Mouse (Mus musculus) thymus, adult 2 months (tissue): ENCODE data around the gene Limk2. TPM values are rescaled to one million over a fixed set of nuclear protein-coding genes. Genes with fewer than 3 reads are reported as not detected.
A peak's percentile ranks its signal among the peaks of the same experiment; 100 is the strongest.

Experiments
- DNase-seq: peaks from one replicate; pipeline ENCODE4 v3.0.0; 2021
- H3K27ac ChIP-seq: fragments of 200-500 bp; 2 replicates; pipeline ENCODE4 v1.5.1; 2012; ENCODE audit warnings: low read length, control low read depth; ENCODE audit not compliant: control insufficient read depth, insufficient read depth
- H3K27me3 ChIP-seq: fragments of 200-500 bp; 2 replicates; pipeline ENCODE4 v1.6.1; 2012; ENCODE audit warnings: mild to moderate bottlenecking, low read length, moderate library complexity, mixed read lengths; ENCODE audit not compliant: control insufficient read depth, insufficient read depth
- H3K36me3 ChIP-seq: fragments of 200-500 bp; 2 replicates; pipeline ENCODE4 v1.6.1; 2012; ENCODE audit warnings: mild to moderate bottlenecking, low read length, moderate library complexity; ENCODE audit not compliant: control insufficient read depth, insufficient read depth
- H3K4me1 ChIP-seq: fragments of 200-500 bp; replicated peaks from 2 replicates; pipeline ENCODE4 v1.6.1; 2012; ENCODE audit warnings: low read length; ENCODE audit not compliant: control insufficient read depth, insufficient read depth
- H3K4me3 ChIP-seq: fragments of 200-500 bp; 2 replicates; pipeline ENCODE4 v1.5.1; 2012; ENCODE audit warnings: mild to moderate bottlenecking, low read length, control low read depth, moderate library complexity; ENCODE audit not compliant: control insufficient read depth, insufficient read depth
- CTCF ChIP-seq: fragments of 200-500 bp; IDR thresholded peaks from 2 replicates; pipeline ENCODE4 v1.5.1; 2012; ENCODE audit warnings: mild to moderate bottlenecking, control low read depth, low read length, moderate library complexity, borderline replicate concordance; ENCODE audit not compliant: control insufficient read depth, poor library complexity, insufficient read depth; ENCODE audit errors: extremely low read depth
- POLR2A ChIP-seq: fragments of 200-500 bp; IDR thresholded peaks from 2 replicates; pipeline ENCODE4 v1.6.1; 2012; ENCODE audit warnings: mild to moderate bottlenecking, low read length, control low read depth, moderate library complexity; ENCODE audit not compliant: control insufficient read depth, poor library complexity, insufficient read depth; ENCODE audit errors: extremely low read depth
- WGBS: fragments of 180-500 bp; shearing (Covaris S2); methylation state at CpG from one replicate; pipeline ENCODE4 v1.1.7; 2018; 5-methylcytosine and 5-hydroxymethylcytosine counted together
- polyA plus RNA-seq: library from polyadenylated mRNA; depleted of rRNA; stranded (reverse); fragments of >200 nt; gene quantifications from 2 replicates; pipeline ENCODE4 v1.2.3, GENCODE M21; 2012

The Limk2 gene
- polyA plus RNA-seq, 1 experiment, result 185 TPM

DNA sequence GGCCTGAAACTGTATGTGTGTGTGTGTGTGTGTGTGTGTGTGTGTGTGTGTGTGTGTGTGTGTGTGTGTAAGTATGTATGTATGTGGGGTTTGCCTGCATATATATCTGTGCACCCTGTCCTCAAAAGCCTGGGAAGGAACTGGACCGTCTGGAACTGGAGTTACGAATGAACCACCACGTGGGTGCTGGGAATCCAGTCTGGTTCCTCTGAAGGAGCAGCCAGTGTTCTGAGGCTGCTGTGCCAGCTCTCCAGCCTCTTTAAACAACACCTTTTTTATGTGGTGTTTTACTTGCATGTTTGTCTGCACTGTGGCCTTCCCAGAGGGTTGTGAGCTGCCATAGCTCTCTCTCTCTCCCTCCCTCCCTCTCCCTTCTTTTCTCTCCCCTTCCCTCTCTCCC, 72.4 kb downstream of the Limk2 start:
- no peak for DNase-seq
- Histone ChIP-seq H3K36me3 (peaks cover 21% of the 10 kb centered on the region), H3K27me3 (no peaks in the 10 kb centered on the region), H3K4me3 (peak overlapping the region; percentile 2; the same call in 1 of the 2 replicates), H3K4me1 (peaks cover 72% of the 10 kb centered on the region), H3K27ac (peak overlapping the region; percentile 96)
- 46% methylated on average over 3 of the region's 3 CpGs for WGBS
- TF ChIP-seq POLR2A, result no peak

DNA sequence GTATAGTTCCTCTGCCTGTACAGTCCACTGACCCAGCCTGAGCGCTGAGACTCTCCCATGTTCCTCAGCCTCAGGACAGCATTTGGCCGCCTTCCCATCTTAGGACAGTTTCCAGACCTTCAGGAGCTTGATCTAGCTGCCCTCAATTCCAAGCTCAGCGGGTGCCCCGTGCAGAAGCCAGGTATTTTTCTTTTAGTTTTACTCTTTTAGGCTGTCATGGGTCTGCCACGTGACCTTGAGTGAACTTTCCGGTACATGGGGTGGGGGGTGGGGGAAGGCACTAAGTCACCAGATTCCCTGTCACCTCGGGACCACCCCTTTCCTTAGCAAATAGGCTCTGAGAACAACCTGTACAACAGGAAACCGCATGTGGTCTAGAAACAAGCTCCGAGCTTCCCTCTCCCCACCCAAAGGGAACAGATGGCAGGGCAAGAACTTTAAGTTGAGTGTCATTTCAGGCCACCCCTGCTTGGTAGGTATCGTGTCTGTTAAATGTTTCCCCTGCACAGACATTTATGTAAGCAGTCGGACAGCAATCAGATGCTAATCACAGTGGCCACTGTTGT, 73.3 kb downstream of the Limk2 start:
- WGBS, result 1% methylated on average over 11 of the region's 11 CpGs
- H3K36me3 ChIP-seq, result peaks cover 14% of the 10 kb centered on the region; the same call in 1 of the 2 replicates
- TF ChIP-seq POLR2A (0 out of 2 replicates have a peak, but pooled peaks have one; percentile 58), CTCF (no peak)
- no peaks in the 10 kb centered on the region for H3K27me3 ChIP-seq
- peak overlapping the region; percentile 96 for H3K27ac ChIP-seq
- H3K4me3 ChIP-seq, result peak overlapping the region; percentile 42
- peaks cover 64% of the 10 kb centered on the region for H3K4me1 ChIP-seq
- peak; percentile 84 for DNase-seq

DNA sequence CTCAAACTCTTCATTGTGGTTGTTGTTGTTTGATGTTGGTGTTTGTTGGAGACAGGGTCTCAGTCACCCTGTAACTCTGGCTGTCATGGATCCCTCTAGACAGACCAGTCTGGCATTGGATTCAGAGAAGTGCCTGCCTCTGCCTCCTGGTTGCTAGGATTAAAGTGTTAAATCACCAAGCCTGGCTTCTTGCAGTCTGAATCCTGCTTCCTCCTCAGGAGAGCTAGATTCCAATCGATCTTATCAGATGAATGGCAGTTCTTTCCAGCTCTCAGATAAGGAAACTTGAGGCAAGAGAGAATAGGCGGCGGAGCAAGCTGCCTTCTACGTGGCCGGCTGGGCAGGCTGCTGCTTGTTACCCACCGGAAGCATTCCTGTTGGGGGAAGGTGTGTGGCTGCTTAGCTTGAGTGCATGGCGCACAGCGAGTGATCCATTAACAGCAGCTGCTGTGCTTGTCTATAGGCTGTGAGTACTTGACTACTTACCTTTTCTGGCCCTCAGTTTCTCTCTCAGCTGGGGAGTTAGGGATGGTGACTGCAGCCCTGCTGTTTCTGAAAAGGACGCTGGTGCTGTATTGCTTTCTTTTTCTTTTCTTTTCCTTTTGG, 74.2 kb downstream of the Limk2 start:
- Histone ChIP-seq H3K36me3 (peaks cover 14% of the 10 kb centered on the region; the same call in 1 of the 2 replicates), H3K27ac (peak overlapping the region; percentile 94), H3K4me1 (peaks cover 61% of the 10 kb centered on the region), H3K27me3 (no peaks in the 10 kb centered on the region), H3K4me3 (peak overlapping the region; percentile 42)
- 8% methylated on average over 9 of the region's 9 CpGs for whole genome bisulfite sequencing
- TF ChIP-seq CTCF (no peak), POLR2A (no peak)
- peak; percentile 66 for DNase-seq

DNA sequence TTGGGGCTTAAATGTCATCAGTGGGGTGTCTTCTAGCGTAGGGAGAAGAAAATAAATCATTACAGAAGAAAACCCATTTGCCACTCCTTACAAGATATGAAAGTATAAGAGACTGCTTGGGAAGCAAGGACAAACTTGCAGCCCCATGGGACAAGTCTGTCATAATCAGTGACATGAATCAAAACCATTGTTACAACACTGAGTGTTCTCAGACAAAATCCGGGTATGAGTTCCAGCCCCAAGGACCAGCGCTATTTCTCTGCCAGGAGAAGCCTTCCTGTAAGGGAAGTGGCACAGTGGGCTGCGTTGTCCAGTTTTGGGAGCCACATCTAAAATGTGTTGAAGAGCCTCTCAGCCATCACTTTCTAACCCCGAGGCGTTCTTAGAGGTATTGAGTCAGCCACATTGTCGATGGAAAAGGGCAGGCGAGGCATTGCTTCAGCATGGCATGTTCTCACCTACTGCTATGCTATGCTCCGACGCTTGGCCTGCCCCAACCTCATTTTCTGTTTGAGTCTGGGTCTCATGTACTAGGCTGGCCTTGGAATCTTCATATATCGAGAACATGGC, 74.8 kb downstream of the Limk2 start:
- Histone ChIP-seq H3K27ac (peak overlapping the region; percentile 94), H3K36me3 (peaks cover 14% of the 10 kb centered on the region; the same call in 1 of the 2 replicates), H3K4me1 (peaks cover 60% of the 10 kb centered on the region), H3K4me3 (peak overlapping the region; percentile 42; the same call in 1 of the 2 replicates), H3K27me3 (no peaks in the 10 kb centered on the region)
- TF ChIP-seq POLR2A (no peak), CTCF (no peak)
- WGBS, result 85% methylated on average over 11 of the region's 11 CpGs
- no peak for DNase-seq

DNA sequence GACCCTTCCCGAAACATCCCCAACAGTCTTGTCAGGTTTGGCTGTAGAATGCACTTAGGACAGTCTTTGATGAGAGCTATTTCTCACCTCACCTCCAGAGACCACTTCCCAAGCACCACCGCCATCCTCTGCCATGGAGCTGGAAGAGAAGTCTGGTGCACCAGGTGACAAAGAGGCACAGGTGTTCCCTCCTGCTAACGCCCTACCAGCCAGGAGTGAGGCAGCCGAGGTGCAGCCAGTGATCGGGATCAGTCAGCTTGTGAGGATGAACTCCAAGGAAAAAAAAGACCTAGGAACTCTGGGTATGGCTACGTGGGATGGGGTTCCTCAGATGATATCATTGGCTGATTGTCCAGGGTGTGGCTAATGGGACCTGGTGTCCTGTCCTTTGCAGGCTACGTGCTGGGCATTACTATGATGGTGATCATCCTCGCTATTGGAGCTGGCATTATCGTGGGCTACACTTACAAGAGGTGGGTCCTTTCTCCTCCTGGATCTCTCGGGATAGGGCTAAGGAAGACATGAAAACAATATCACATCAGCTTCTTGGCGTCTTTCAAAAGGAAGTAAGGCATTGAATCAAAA, 75.8 kb downstream of the Limk2 start:
- H3K4me3 ChIP-seq, result no peak overlapping the region
- H3K36me3 ChIP-seq, result peaks cover 12% of the 10 kb centered on the region; the same call in 1 of the 2 replicates
- TF ChIP-seq POLR2A (no peak), CTCF (no peak)
- no peaks in the 10 kb centered on the region for H3K27me3 ChIP-seq
- peak overlapping the region; percentile 85; the same call in 1 of the 2 replicates for H3K27ac ChIP-seq
- H3K4me1 ChIP-seq, result peaks cover 56% of the 10 kb centered on the region
- WGBS, result 88% methylated on average over 11 of the region's 11 CpGs
- DNase-seq, result no peak

DNA sequence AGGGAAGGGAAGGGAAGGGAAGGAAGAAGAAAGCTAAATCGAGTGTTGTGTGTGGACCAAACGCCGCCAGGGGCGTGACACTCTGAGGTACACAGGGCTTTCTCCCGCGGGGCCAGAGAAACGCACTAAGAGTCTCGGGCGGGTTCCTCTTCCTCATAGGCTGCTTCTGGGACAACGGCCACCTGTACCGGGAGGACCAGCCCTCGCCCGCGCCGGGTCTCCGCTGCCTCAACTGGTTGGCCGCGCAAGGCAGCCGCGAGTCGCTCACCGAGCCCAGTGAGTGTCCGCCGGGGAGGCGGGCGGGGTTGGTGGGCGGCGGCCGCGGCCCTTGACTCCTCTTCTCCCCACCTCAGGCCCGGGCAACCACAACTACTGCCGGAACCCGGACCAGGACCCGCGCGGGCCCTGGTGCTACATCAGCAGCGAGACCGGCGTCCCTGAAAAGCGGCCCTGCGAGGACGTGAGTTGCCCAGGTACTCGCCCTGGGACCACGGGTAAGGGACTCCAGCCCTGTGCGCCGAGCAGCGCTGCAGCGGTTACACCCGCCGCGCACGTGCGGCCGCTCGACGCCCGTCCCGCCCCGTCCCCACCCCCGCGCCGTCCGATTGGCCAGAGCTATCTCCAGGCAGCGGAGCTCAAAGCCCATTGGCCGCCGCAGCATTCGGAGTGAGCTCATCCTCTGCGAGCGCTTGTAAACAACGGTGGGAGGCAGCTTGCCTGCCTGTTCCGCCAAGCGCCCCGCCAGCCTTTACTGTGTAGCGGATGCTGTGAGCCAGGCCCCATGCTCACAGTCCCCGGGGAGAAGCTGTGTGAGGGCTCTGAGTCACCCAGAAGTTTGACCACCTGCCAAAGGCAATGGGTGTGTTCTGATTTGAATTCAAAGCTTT, 77.0 kb downstream of the Limk2 start:
- peak; percentile 95 for DNase-seq
- under 1% methylated on average over 75 of the region's 75 CpGs for WGBS
- peaks cover 11% of the 10 kb centered on the region; the same call in 1 of the 2 replicates for H3K36me3 ChIP-seq
- no peaks in the 10 kb centered on the region for H3K27me3 ChIP-seq
- peak; percentile 45; the same call in 1 of the 2 replicates for TF ChIP-seq CTCF
- TF ChIP-seq POLR2A, result peak; percentile 97
- peak overlapping the region; percentile 93 for H3K27ac ChIP-seq
- H3K4me1 ChIP-seq, result peaks cover 44% of the 10 kb centered on the region
- H3K4me3 ChIP-seq, result peak overlapping the region; percentile 82
